Mouse (Mus musculus) ES-Bruce4 (cell line): ENCODE data around the gene Cfdp1. TPM values are rescaled to one million over a fixed set of nuclear protein-coding genes. Genes with fewer than 3 reads are reported as not detected.

Experiments
- H3K27ac ChIP-seq: 2 replicates; pipeline ENCODE4 v1.5.1; 2012; ENCODE audit warnings: low read length, inconsistent platforms; ENCODE audit not compliant: insufficient read depth
- H3K27me3 ChIP-seq: 2 replicates; pipeline ENCODE4 v1.6.1; 2012; ENCODE audit warnings: mild to moderate bottlenecking, low read length, inconsistent platforms; ENCODE audit not compliant: control insufficient read depth, poor library complexity, insufficient read depth, severe bottlenecking
- H3K36me3 ChIP-seq: 2 replicates; pipeline ENCODE4 v1.6.1; 2012; ENCODE audit warnings: inconsistent platforms, mild to moderate bottlenecking, low read length, moderate library complexity; ENCODE audit not compliant: control insufficient read depth, poor library complexity, insufficient read depth, severe bottlenecking
- H3K4me1 ChIP-seq: one replicate; pipeline ENCODE4 v1.8.1; 2011; ENCODE audit warnings: low read length; ENCODE audit not compliant: control insufficient read depth, insufficient read depth
- H3K4me3 ChIP-seq: 2 replicates; pipeline ENCODE4 v1.5.1; 2011; ENCODE audit warnings: low read depth, mild to moderate bottlenecking, low read length
- H3K9ac ChIP-seq: 2 replicates; pipeline ENCODE4 v1.6.1; 2012; ENCODE audit warnings: low read depth, mild to moderate bottlenecking, inconsistent platforms; ENCODE audit not compliant: poor library complexity, severe bottlenecking
- H3K9me3 ChIP-seq: replicated peaks from 2 replicates; pipeline ENCODE4 v1.6.1; 2012; ENCODE audit warnings: mild to moderate bottlenecking, low read length, inconsistent platforms; ENCODE audit not compliant: control insufficient read depth, poor library complexity, insufficient read depth, severe bottlenecking
- CTCF ChIP-seq: IDR thresholded peaks from one replicate; pipeline ENCODE4 v1.8.1; 2011; ENCODE audit warnings: low read depth, low read length
- EP300 ChIP-seq: IDR thresholded peaks from 2 replicates; pipeline ENCODE4 v1.6.1; 2011; ENCODE audit warnings: low read depth, low read length; ENCODE audit not compliant: insufficient read depth
- POLR2A ChIP-seq: IDR thresholded peaks from one replicate; pipeline ENCODE4 v1.8.1; 2011; ENCODE audit warnings: low read length; ENCODE audit not compliant: insufficient read depth
- polyA plus RNA-seq: library from polyadenylated mRNA; stranded (reverse); fragments of >200 nt; gene quantifications from 2 replicates; pipeline ENCODE4 v1.2.4, GENCODE M21; 2011; ENCODE audit warnings: low read depth; ENCODE audit not compliant: missing spikeins, insufficient read depth, insufficient read length

Cfdp1 gene
- polyA plus RNA-seq, 1 experiment, result 265 TPM

- Histone ChIP-seq H3K27me3 (no peaks in the 10 kb centered on the region), H3K9me3 (no peaks in the 10 kb centered on the region), H3K36me3 (peaks cover 41% of the 10 kb centered on the region), H3K4me3 (no peak overlapping the region), H3K4me1 (no peaks in the 10 kb centered on the region), H3K27ac (no peak overlapping the region), H3K9ac (no peak overlapping the region)
- TF ChIP-seq CTCF (no peak), EP300 (no peak), POLR2A (no peak)
Measured at GRCm38 (mm10) chr8:111846746-111847145, 7.3 kb downstream of the Cfdp1 start.

GRCm38 (mm10) chr8:111835540-111835939 lies 18.6 kb downstream of the Cfdp1 start:
- H3K9me3 ChIP-seq, result no peaks in the 10 kb centered on the region
- H3K9ac ChIP-seq, result no peak overlapping the region
- no peaks in the 10 kb centered on the region for H3K4me1 ChIP-seq
- no peaks in the 10 kb centered on the region for H3K27me3 ChIP-seq
- H3K36me3 ChIP-seq, result peaks cover 63% of the 10 kb centered on the region
- H3K27ac ChIP-seq, result no peak overlapping the region
- no peak overlapping the region for H3K4me3 ChIP-seq
- TF ChIP-seq POLR2A, result no peak

GRCm38 (mm10) chr8:111834011-111834410 lies 20.1 kb downstream of the Cfdp1 start:
- Histone ChIP-seq H3K27ac (no peak overlapping the region), H3K27me3 (no peaks in the 10 kb centered on the region), H3K4me3 (no peak overlapping the region), H3K36me3 (peaks cover 66% of the 10 kb centered on the region), H3K9ac (no peak overlapping the region), H3K4me1 (no peaks in the 10 kb centered on the region), H3K9me3 (no peaks in the 10 kb centered on the region)
- no peak for TF ChIP-seq POLR2A
- TF ChIP-seq CTCF, result no peak
- no peak for TF ChIP-seq EP300

- peaks cover 68% of the 10 kb centered on the region for H3K36me3 ChIP-seq
- H3K4me3 ChIP-seq, result no peak overlapping the region
Measured at GRCm38 (mm10) chr8:111832983-111833382, 21.1 kb downstream of the Cfdp1 start.

GRCm38 (mm10) chr8:111831996-111832395 lies 22.1 kb downstream of the Cfdp1 start:
- no peaks in the 10 kb centered on the region for H3K9me3 ChIP-seq
- no peak overlapping the region for H3K27ac ChIP-seq
- H3K9ac ChIP-seq, result no peak overlapping the region
- TF ChIP-seq EP300, result no peak
- TF ChIP-seq CTCF, result no peak
- TF ChIP-seq POLR2A, result no peak
- no peaks in the 10 kb centered on the region for H3K27me3 ChIP-seq
- H3K4me1 ChIP-seq, result no peaks in the 10 kb centered on the region
- H3K36me3 ChIP-seq, result peaks cover 65% of the 10 kb centered on the region
- no peak overlapping the region for H3K4me3 ChIP-seq

More at GRCm38 (mm10) chr8:111832983-111833382, 21.1 kb downstream of the Cfdp1 start:
- no peaks in the 10 kb centered on the region for H3K9me3 ChIP-seq
- no peaks in the 10 kb centered on the region for H3K27me3 ChIP-seq
- H3K27ac ChIP-seq, result no peak overlapping the region
- no peak overlapping the region for H3K9ac ChIP-seq
- no peaks in the 10 kb centered on the region for H3K4me1 ChIP-seq
- TF ChIP-seq POLR2A, result no peak
- no peak for TF ChIP-seq EP300
- no peak for TF ChIP-seq CTCF

GRCm38 (mm10) chr8:111828595-111828994 lies 25.5 kb downstream of the Cfdp1 start:
- Histone ChIP-seq H3K4me3 (no peak overlapping the region), H3K27ac (no peak overlapping the region), H3K27me3 (no peaks in the 10 kb centered on the region), H3K9me3 (no peaks in the 10 kb centered on the region), H3K4me1 (no peaks in the 10 kb centered on the region), H3K36me3 (peaks cover 58% of the 10 kb centered on the region), H3K9ac (no peak overlapping the region)
- TF ChIP-seq EP300 (no peak), CTCF (no peak), POLR2A (no peak)

- H3K9me3 ChIP-seq, result no peaks in the 10 kb centered on the region
- no peak overlapping the region for H3K27ac ChIP-seq
- H3K4me3 ChIP-seq, result no peak overlapping the region
- H3K36me3 ChIP-seq, result peaks cover 49% of the 10 kb centered on the region
- H3K27me3 ChIP-seq, result no peaks in the 10 kb centered on the region
- TF ChIP-seq EP300 (0 out of 2 replicates have a peak, but pooled peaks have one; percentile 23), POLR2A (no peak), CTCF (peak; percentile 76)
- no peaks in the 10 kb centered on the region for H3K4me1 ChIP-seq
- no peak overlapping the region for H3K9ac ChIP-seq
Measured at GRCm38 (mm10) chr8:111825219-111825618, 28.9 kb downstream of the Cfdp1 start.
